Mouse (Mus musculus): ENCODE results near the gene Gm49358. TPM values are rescaled to one million over a fixed set of nuclear protein-coding genes. Genes with fewer than 3 reads are reported as not detected.

Gm49358 gene
- total and polyA plus RNA-seq, 2 experiments from 2014 or later: not detected

- no peaks in the 10 kb centered on the region for H3K4me1 ChIP-seq (ENCODE audit: insufficient read depth, low read length)
- ATAC-seq (ENCODE audit: low FRiP score) (peak; percentile 51; the same call in 1 of the 2 replicates), DNase-seq (ENCODE audit: low spot score) (peak; percentile 46)
- TF ChIP-seq CTCF (IDR thresholded peaks at IDR 0.05): no peak
- no peaks in the 10 kb centered on the region for H3K9me3 ChIP-seq (ENCODE audit: low read length)
- no peak overlapping the region for H3K4me3 ChIP-seq (ENCODE audit: low read depth, low read length)
- H3K27me3 ChIP-seq (ENCODE audit: insufficient read depth, low read length): no peaks in the 10 kb centered on the region
- 66% methylated on average over 6 of the region's 6 CpGs for WGBS
- H3K9ac ChIP-seq (replicated peaks; ENCODE audit: low read length, poor library complexity, severe bottlenecking): no peak overlapping the region
- no peaks in the 10 kb centered on the region for H3K36me3 ChIP-seq (ENCODE audit: insufficient read depth, low read length)
- no peak overlapping the region for H3K4me2 ChIP-seq (ENCODE audit: low read depth, low read length, poor library complexity, severe bottlenecking)
- no peak overlapping the region for H3K27ac ChIP-seq (ENCODE audit: low read depth, low read length)
These were observed 88.4 kb downstream of the Gm49358 start for GRCm38 (mm10) chr10:86852160-86852559.

GRCm38 (mm10) chr10:86853433-86853832, 89.7 kb downstream of the Gm49358 start:
- Histone ChIP-seq H3K4me2 (ENCODE audit: low read depth, low read length, poor library complexity, severe bottlenecking) (no peak overlapping the region), H3K36me3 (ENCODE audit: insufficient read depth, low read length) (no peaks in the 10 kb centered on the region), H3K27me3 (ENCODE audit: insufficient read depth, low read length) (no peaks in the 10 kb centered on the region), H3K4me1 (ENCODE audit: insufficient read depth, low read length) (no peaks in the 10 kb centered on the region), H3K4me3 (ENCODE audit: low read depth, low read length) (no peak overlapping the region), H3K27ac (ENCODE audit: low read depth, low read length) (no peak overlapping the region), H3K9ac (replicated peaks; ENCODE audit: low read length, poor library complexity, severe bottlenecking) (no peak overlapping the region), H3K9me3 (ENCODE audit: low read length) (no peaks in the 10 kb centered on the region)
- no peak for ATAC-seq (ENCODE audit: low FRiP score)
- DNase-seq (ENCODE audit: low spot score): no peak
- no peak for TF ChIP-seq CTCF (IDR thresholded peaks at IDR 0.05)
- 80% methylated on average over 3 of the region's 3 CpGs for WGBS

- Histone ChIP-seq H3K9ac (replicated peaks; ENCODE audit: low read length, poor library complexity, severe bottlenecking) (no peak overlapping the region), H3K27ac (ENCODE audit: low read depth, low read length) (no peak overlapping the region), H3K9me3 (ENCODE audit: low read length) (no peaks in the 10 kb centered on the region), H3K4me2 (ENCODE audit: low read depth, low read length, poor library complexity, severe bottlenecking) (no peak overlapping the region), H3K36me3 (ENCODE audit: insufficient read depth, low read length) (no peaks in the 10 kb centered on the region), H3K4me1 (ENCODE audit: insufficient read depth, low read length) (no peaks in the 10 kb centered on the region), H3K27me3 (ENCODE audit: insufficient read depth, low read length) (no peaks in the 10 kb centered on the region), H3K4me3 (ENCODE audit: low read depth, low read length) (no peak overlapping the region)
- ATAC-seq (ENCODE audit: low FRiP score) (no peak), DNase-seq (ENCODE audit: low spot score) (no peak)
- 77% methylated on average over 4 of the region's 4 CpGs for WGBS
- no peak for TF ChIP-seq CTCF (IDR thresholded peaks at IDR 0.05)
These were observed 96.6 kb downstream of the Gm49358 start for GRCm38 (mm10) chr10:86860396-86860795.

- no peaks in the 10 kb centered on the region for H3K36me3 ChIP-seq (ENCODE audit: insufficient read depth, low read length)
- ATAC-seq (ENCODE audit: low FRiP score) (no peak), DNase-seq (ENCODE audit: low spot score) (no peak)
- 88% methylated on average over 6 of the region's 6 CpGs for WGBS
- no peak for TF ChIP-seq CTCF (IDR thresholded peaks at IDR 0.05)
- no peak overlapping the region for H3K4me2 ChIP-seq (ENCODE audit: low read depth, low read length, poor library complexity, severe bottlenecking)
- no peak overlapping the region for H3K27ac ChIP-seq (ENCODE audit: low read depth, low read length)
- no peaks in the 10 kb centered on the region for H3K9me3 ChIP-seq (ENCODE audit: low read length)
- no peaks in the 10 kb centered on the region for H3K27me3 ChIP-seq (ENCODE audit: insufficient read depth, low read length)
- no peak overlapping the region for H3K4me3 ChIP-seq (ENCODE audit: low read depth, low read length)
- no peak overlapping the region for H3K9ac ChIP-seq (replicated peaks; ENCODE audit: low read length, poor library complexity, severe bottlenecking)
- H3K4me1 ChIP-seq (ENCODE audit: insufficient read depth, low read length): no peaks in the 10 kb centered on the region
These were observed 98.7 kb downstream of the Gm49358 start for GRCm38 (mm10) chr10:86862496-86862895.

- H3K4me2 ChIP-seq (ENCODE audit: low read depth, low read length, poor library complexity, severe bottlenecking): no peak overlapping the region
- no peak for DNase-seq (ENCODE audit: low spot score)
- H3K27me3 ChIP-seq (ENCODE audit: insufficient read depth, low read length): no peaks in the 10 kb centered on the region
- TF ChIP-seq CTCF (IDR thresholded peaks at IDR 0.05): peak; percentile 48
- H3K4me1 ChIP-seq (ENCODE audit: insufficient read depth, low read length): no peaks in the 10 kb centered on the region
- H3K4me3 ChIP-seq (ENCODE audit: low read depth, low read length): no peak overlapping the region
- no peak overlapping the region for H3K9ac ChIP-seq (replicated peaks; ENCODE audit: low read length, poor library complexity, severe bottlenecking)
- ATAC-seq (ENCODE audit: low FRiP score): no peak
- 89% methylated on average over 6 of the region's 6 CpGs for WGBS
- H3K36me3 ChIP-seq (ENCODE audit: insufficient read depth, low read length): no peaks in the 10 kb centered on the region
- H3K9me3 ChIP-seq (ENCODE audit: low read length): no peaks in the 10 kb centered on the region
- no peak overlapping the region for H3K27ac ChIP-seq (ENCODE audit: low read depth, low read length)
These were observed 99.7 kb downstream of the Gm49358 start for GRCm38 (mm10) chr10:86863429-86863828.

GRCm38 (mm10) chr10:86872121-86872520, 108.3 kb downstream of the Gm49358 start:
- H3K4me2 ChIP-seq (ENCODE audit: low read depth, low read length, poor library complexity, severe bottlenecking): no peak overlapping the region
- H3K9ac ChIP-seq (replicated peaks; ENCODE audit: low read length, poor library complexity, severe bottlenecking): no peak overlapping the region
- no peak for TF ChIP-seq CTCF (IDR thresholded peaks at IDR 0.05)
- no peak overlapping the region for H3K27ac ChIP-seq (ENCODE audit: low read depth, low read length)
- ATAC-seq (ENCODE audit: low FRiP score) (no peak), DNase-seq (ENCODE audit: low spot score) (no peak)
- no peaks in the 10 kb centered on the region for H3K9me3 ChIP-seq (ENCODE audit: low read length)
- H3K27me3 ChIP-seq (ENCODE audit: insufficient read depth, low read length): no peaks in the 10 kb centered on the region
- WGBS: 81% methylated on average over 7 of the region's 7 CpGs
- no peaks in the 10 kb centered on the region for H3K4me1 ChIP-seq (ENCODE audit: insufficient read depth, low read length)
- no peaks in the 10 kb centered on the region for H3K36me3 ChIP-seq (ENCODE audit: insufficient read depth, low read length)
- H3K4me3 ChIP-seq (ENCODE audit: low read depth, low read length): no peak overlapping the region
